Mouse (Mus musculus): ENCODE results near the gene Nrxn3. TPM values are rescaled to one million over a fixed set of nuclear protein-coding genes. Genes with fewer than 3 reads are reported as not detected.
A peak's percentile ranks its signal among the peaks of the same experiment; 100 is the strongest.

Gene Nrxn3
- polyA plus RNA-seq, 1 experiment from 2014 or later, result 16.9 TPM

DNA sequence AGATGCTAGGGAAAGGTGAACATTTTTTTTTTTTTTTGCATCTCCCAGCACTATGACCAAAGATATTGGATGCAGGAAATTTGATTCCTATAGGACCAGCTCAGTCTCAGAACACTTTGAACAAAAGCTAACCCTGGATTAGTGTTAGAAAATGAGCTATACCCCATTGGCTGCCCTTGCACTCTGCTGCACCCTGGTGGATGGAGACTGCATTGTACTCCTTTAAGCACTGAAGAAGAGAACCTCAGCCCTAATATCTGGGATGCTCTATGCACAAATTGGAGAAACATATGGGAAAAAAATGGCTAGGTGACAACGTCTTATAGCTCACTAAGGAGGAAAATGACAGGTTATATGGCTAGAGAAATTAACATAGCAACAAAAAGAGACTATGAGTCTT lies 589.9 kb downstream of the Nrxn3 start:
- H3K9me3 ChIP-seq (ENCODE audit: control insufficient read depth, low read length), result no peaks in the 10 kb centered on the region
- ATAC-seq (ENCODE audit: low FRiP score), result no peak
- DNase-seq (ENCODE audit: low spot score, missing footprints), result peak; percentile 85
- no peak overlapping the region for H3K4me2 ChIP-seq
- H3K4me1 ChIP-seq (ENCODE audit: control insufficient read depth, insufficient read depth, low read length), result no peaks in the 10 kb centered on the region
- WGBS, result 24% methylated on average over 1 of the region's 1 CpGs
- no peaks in the 10 kb centered on the region for H3K36me3 ChIP-seq (ENCODE audit: control insufficient read depth, insufficient read depth, low read length)
- no peak overlapping the region for H3K9ac ChIP-seq (ENCODE audit: low read length)
- H3K27ac ChIP-seq (ENCODE audit: low read depth, low read length), result no peak overlapping the region
- H3K4me3 ChIP-seq (ENCODE audit: low read depth, low read length), result no peak overlapping the region
- H3K27me3 ChIP-seq (ENCODE audit: control insufficient read depth, insufficient read depth, low read length), result no peaks in the 10 kb centered on the region

DNA sequence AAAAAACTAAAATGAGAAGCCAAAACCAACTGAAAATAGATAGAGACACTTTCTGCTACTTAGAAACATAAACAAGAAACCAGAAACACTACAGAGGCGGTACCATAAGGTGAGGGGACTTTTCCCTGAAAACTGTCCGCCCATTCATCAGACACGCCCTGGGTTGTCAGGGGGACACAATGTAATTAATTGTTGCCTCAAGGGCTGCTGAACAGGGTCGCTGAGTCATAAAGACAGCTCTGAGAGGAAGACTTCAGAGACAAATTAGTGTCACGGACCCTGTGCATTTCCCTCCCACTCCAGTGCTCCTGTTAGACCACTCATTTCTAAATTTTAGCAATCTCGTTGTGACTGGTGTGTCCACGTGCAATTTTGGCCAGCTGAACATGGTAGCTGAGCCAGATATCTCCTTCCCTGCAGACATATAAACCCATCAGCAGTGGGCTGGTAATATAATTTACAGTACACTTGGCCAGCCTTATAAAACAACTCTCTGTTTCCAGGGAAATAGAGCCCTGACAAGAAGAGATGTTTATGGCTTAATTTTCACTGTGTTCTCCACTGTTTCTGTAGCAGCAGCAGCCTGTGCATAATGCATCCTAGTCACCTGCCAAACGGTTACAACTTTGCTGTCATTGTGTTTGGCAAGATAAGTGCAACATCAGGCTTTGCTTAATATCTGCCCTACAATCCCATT lies 603.3 kb downstream of the Nrxn3 start:
- Histone ChIP-seq H3K27ac (ENCODE audit: low read depth, low read length) (no peak overlapping the region), H3K9me3 (ENCODE audit: control insufficient read depth, low read length) (no peaks in the 10 kb centered on the region), H3K9ac (ENCODE audit: low read length) (no peak overlapping the region), H3K4me1 (ENCODE audit: control insufficient read depth, insufficient read depth, low read length) (no peaks in the 10 kb centered on the region), H3K36me3 (ENCODE audit: control insufficient read depth, insufficient read depth, low read length) (no peaks in the 10 kb centered on the region), H3K4me2 (no peak overlapping the region), H3K27me3 (ENCODE audit: control insufficient read depth, insufficient read depth, low read length) (no peaks in the 10 kb centered on the region), H3K4me3 (ENCODE audit: low read depth, low read length) (no peak overlapping the region)
- ATAC-seq (ENCODE audit: low FRiP score), result no peak
- WGBS, result 61% methylated on average over 8 of the region's 8 CpGs
- no peak for DNase-seq (ENCODE audit: low spot score, missing footprints)

DNA sequence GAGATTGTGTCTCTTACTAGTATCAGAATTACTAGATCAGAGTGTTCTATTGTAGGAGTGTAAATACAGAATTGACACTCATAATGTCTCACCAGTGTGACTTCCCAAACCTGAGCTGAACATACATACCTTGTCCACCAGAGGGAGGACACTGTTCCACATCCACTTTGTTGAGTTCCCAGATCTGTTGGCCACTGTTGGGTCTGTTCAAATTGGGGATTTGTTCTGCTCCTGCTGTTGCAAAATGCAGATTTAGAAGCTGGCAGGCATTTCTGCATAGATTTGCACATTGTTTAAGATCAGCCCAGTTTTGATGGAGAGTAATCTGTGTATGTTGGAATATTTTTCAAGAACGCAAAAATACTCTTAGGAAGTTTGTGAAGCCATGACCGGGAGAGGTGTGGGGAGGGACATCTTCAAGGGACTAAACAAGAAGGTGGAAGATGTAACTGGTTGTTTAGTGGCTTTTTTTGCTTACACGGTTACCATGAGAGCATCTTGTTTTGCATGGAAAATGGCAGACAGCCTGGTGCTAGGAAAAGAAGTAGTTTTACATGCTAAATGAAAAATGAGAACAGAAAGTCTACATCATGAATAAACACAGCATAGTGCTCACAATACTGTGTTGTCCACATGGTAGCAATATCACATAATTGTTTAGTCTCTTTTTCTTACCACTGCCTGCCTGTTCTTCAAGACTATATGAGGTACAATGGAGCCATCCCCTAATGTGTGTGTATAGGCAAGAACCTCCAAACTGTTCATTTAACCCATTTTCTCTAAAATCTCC lies 609.0 kb downstream of the Nrxn3 start:
- Histone ChIP-seq H3K4me2 (no peak overlapping the region), H3K9me3 (ENCODE audit: control insufficient read depth, low read length) (no peaks in the 10 kb centered on the region), H3K4me3 (ENCODE audit: low read depth, low read length) (no peak overlapping the region), H3K4me1 (ENCODE audit: control insufficient read depth, insufficient read depth, low read length) (no peaks in the 10 kb centered on the region), H3K36me3 (ENCODE audit: control insufficient read depth, insufficient read depth, low read length) (no peaks in the 10 kb centered on the region), H3K27me3 (ENCODE audit: control insufficient read depth, insufficient read depth, low read length) (no peaks in the 10 kb centered on the region), H3K9ac (ENCODE audit: low read length) (no peak overlapping the region), H3K27ac (ENCODE audit: low read depth, low read length) (no peak overlapping the region)
- WGBS, result 86% methylated on average over 3 of the region's 3 CpGs
- DNase-seq (ENCODE audit: low spot score, missing footprints), result no peak
- no peak for ATAC-seq (ENCODE audit: low FRiP score)

DNA sequence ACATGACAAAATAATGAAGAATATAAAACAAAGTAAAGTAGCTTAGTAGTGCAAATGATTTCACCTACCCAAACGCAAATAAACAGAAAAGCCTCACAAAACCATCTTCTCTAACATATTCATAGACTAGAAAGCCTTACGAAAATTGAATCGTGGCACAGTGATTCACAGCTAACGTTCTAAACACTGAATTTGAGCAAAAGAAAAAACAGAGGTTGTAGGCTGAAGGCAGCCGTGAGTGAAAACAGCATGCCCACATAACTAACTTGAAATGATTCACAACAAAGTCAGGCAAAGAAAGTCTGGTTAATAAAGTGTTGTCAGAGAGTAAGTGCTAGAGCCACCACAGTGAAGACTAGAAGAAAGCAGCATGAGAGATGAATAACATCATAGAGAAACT lies 610.8 kb downstream of the Nrxn3 start:
- Histone ChIP-seq H3K27ac (ENCODE audit: low read depth, low read length) (no peak overlapping the region), H3K4me1 (ENCODE audit: control insufficient read depth, insufficient read depth, low read length) (no peaks in the 10 kb centered on the region), H3K4me2 (no peak overlapping the region), H3K9ac (ENCODE audit: low read length) (no peak overlapping the region), H3K27me3 (ENCODE audit: control insufficient read depth, insufficient read depth, low read length) (no peaks in the 10 kb centered on the region), H3K4me3 (ENCODE audit: low read depth, low read length) (no peak overlapping the region), H3K9me3 (ENCODE audit: control insufficient read depth, low read length) (no peaks in the 10 kb centered on the region), H3K36me3 (ENCODE audit: control insufficient read depth, insufficient read depth, low read length) (no peaks in the 10 kb centered on the region)
- DNase-seq (ENCODE audit: low spot score, missing footprints), result no peak
- 86% methylated on average over 5 of the region's 5 CpGs for WGBS
- ATAC-seq (ENCODE audit: low FRiP score), result no peak

DNA sequence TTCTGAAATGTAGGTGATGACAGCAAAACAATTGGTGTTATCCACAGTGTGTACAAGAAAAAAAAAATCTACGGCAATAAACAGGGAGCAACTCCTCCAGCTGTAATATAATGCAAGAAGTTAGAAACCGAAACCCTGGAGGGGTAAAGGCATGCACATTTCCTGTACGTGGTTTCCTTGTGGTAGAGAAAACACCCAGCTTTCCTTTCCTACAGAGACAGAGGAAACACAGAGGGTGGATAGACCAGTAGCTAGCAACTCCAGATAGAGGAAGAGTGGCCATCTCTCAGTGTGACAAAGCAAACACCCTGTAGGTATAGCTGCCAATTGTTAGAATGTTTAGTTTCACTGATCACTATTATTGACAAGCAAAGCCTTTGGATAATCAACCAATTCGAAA lies 642.2 kb downstream of the Nrxn3 start:
- Histone ChIP-seq H3K9ac (ENCODE audit: low read length) (no peak overlapping the region), H3K27ac (ENCODE audit: low read depth, low read length) (no peak overlapping the region), H3K27me3 (ENCODE audit: control insufficient read depth, insufficient read depth, low read length) (no peaks in the 10 kb centered on the region), H3K4me2 (no peak overlapping the region), H3K9me3 (ENCODE audit: control insufficient read depth, low read length) (no peaks in the 10 kb centered on the region), H3K4me3 (ENCODE audit: low read depth, low read length) (no peak overlapping the region), H3K4me1 (ENCODE audit: control insufficient read depth, insufficient read depth, low read length) (no peaks in the 10 kb centered on the region), H3K36me3 (ENCODE audit: control insufficient read depth, insufficient read depth, low read length) (no peaks in the 10 kb centered on the region)
- DNase-seq (ENCODE audit: low spot score, missing footprints) (no peak), ATAC-seq (ENCODE audit: low FRiP score) (no peak)
- WGBS, result 82% methylated on average over 4 of the region's 4 CpGs

DNA sequence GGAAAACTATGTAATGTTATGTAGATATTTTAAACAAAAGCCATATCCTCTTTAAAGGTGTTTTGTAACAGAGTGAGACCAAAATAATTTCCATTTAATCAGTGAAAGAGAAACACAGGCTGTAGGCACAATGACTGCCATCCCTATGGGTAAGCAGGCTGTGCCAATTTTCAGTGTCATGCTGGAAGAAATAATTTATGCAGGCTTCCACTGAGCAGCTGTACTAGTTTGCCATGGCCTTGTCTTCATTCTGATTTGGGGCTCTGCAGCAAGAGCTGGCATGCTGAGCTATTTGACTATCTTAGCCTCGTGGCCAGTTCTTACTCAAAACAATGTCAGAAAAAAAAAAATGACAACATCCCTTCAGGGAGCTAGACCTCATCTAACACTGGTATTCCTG lies 647.3 kb downstream of the Nrxn3 start:
- no peaks in the 10 kb centered on the region for H3K9me3 ChIP-seq (ENCODE audit: control insufficient read depth, low read length)
- ATAC-seq (ENCODE audit: low FRiP score) (no peak), DNase-seq (ENCODE audit: low spot score, missing footprints) (no peak)
- H3K27ac ChIP-seq (ENCODE audit: low read depth, low read length), result no peak overlapping the region
- no peak overlapping the region for H3K4me3 ChIP-seq (ENCODE audit: low read depth, low read length)
- H3K9ac ChIP-seq (ENCODE audit: low read length), result no peak overlapping the region
- no peaks in the 10 kb centered on the region for H3K36me3 ChIP-seq (ENCODE audit: control insufficient read depth, insufficient read depth, low read length)
- H3K27me3 ChIP-seq (ENCODE audit: control insufficient read depth, insufficient read depth, low read length), result no peaks in the 10 kb centered on the region
- H3K4me1 ChIP-seq (ENCODE audit: control insufficient read depth, insufficient read depth, low read length), result no peaks in the 10 kb centered on the region
- no peak overlapping the region for H3K4me2 ChIP-seq
- 47% methylated on average over 1 of the region's 1 CpGs for WGBS

DNA sequence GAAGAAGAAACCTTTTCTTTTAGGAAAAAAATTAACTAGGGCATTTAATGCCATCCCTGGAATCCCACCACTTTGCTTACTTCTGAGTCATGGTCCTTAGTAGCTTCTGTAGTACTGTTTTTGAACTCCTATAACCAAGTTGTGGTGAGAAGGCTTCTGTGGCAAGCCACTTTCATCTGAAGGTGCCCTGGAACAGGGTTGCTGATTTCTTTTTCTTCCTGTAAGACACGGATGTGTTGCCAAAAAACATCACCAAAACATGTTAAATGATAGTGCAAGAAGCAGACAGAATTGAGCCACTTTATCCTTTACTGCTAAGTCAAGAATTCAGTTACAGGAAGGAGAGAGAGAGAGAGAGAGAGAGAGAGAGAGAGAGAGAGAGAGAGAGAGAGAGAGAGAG lies 653.9 kb downstream of the Nrxn3 start:
- 76% methylated on average over 1 of the region's 1 CpGs for WGBS

DNA sequence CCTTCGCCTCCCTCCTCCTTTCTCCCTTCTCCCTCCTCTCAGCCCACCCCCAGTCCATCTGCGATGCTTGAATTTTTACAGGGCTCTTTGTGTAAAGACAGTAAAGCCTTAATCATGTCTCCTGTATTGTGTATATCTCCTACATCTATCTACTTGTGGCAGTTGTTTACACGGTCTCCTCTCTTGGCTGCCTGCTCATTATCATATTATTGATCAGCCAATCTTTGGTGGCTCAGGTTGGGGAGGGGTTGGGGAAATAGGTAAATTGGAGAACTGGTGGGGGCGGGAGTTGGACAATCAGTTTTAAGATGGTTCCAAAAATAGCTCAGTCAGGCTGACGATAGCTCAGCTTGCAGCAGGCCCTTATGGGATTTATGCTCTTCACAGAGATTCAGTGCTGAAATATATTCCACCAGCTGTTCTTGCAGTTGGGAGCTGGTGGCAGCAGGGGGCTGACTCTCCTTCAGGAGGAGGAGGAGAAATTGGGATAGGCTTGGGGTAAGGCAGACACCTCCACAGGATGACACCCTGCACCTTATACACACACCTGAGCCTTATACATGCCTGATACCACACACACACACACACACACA lies 654.5 kb downstream of the Nrxn3 start:
- Histone ChIP-seq H3K4me3 (ENCODE audit: low read depth, low read length) (no peak overlapping the region), H3K9me3 (ENCODE audit: control insufficient read depth, low read length) (no peaks in the 10 kb centered on the region), H3K27me3 (ENCODE audit: control insufficient read depth, insufficient read depth, low read length) (no peaks in the 10 kb centered on the region), H3K36me3 (ENCODE audit: control insufficient read depth, insufficient read depth, low read length) (no peaks in the 10 kb centered on the region), H3K4me2 (no peak overlapping the region), H3K27ac (ENCODE audit: low read depth, low read length) (no peak overlapping the region), H3K9ac (ENCODE audit: low read length) (no peak overlapping the region), H3K4me1 (ENCODE audit: control insufficient read depth, insufficient read depth, low read length) (no peaks in the 10 kb centered on the region)
- DNase-seq (ENCODE audit: low spot score, missing footprints), result no peak
- 70% methylated on average over 5 of the region's 5 CpGs for WGBS
- ATAC-seq (ENCODE audit: low FRiP score), result peak; percentile 67; the same call in 1 of the 2 replicates

More for the DNA sequence above, 653.9 kb downstream of the Nrxn3 start:
- Histone ChIP-seq H3K9ac (ENCODE audit: low read length) (no peak overlapping the region), H3K27me3 (ENCODE audit: control insufficient read depth, insufficient read depth, low read length) (no peaks in the 10 kb centered on the region), H3K4me3 (ENCODE audit: low read depth, low read length) (no peak overlapping the region), H3K9me3 (ENCODE audit: control insufficient read depth, low read length) (no peaks in the 10 kb centered on the region), H3K36me3 (ENCODE audit: control insufficient read depth, insufficient read depth, low read length) (no peaks in the 10 kb centered on the region), H3K4me2 (no peak overlapping the region), H3K27ac (ENCODE audit: low read depth, low read length) (no peak overlapping the region), H3K4me1 (ENCODE audit: control insufficient read depth, insufficient read depth, low read length) (no peaks in the 10 kb centered on the region)
- DNase-seq (ENCODE audit: low spot score, missing footprints), result no peak
- ATAC-seq (ENCODE audit: low FRiP score), result no peak

DNA sequence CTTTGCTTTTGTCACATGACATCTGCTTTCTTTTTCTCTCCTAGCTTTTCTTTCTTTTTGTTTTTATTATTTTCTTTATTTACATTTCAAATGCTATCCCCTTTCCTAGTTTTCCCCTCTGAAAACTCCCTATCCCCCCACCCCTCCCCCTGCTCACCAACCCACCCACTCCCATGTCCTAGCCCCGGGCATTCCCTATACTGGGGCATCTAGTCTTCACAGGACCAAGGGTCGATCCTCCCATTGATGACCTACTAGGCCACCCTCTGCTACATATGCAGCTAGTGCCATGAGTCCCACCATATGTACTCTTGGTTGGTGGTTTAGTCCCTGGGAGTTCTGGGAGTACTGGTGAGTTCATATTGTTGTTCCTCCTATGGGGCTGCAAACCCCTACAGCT lies 655.0 kb downstream of the Nrxn3 start:
- 91% methylated on average over 2 of the region's 2 CpGs for WGBS
- Histone ChIP-seq H3K27ac (ENCODE audit: low read depth, low read length) (no peak overlapping the region), H3K9ac (ENCODE audit: low read length) (no peak overlapping the region), H3K4me3 (ENCODE audit: low read depth, low read length) (no peak overlapping the region), H3K9me3 (ENCODE audit: control insufficient read depth, low read length) (no peaks in the 10 kb centered on the region), H3K4me2 (no peak overlapping the region), H3K27me3 (ENCODE audit: control insufficient read depth, insufficient read depth, low read length) (no peaks in the 10 kb centered on the region), H3K4me1 (ENCODE audit: control insufficient read depth, insufficient read depth, low read length) (no peaks in the 10 kb centered on the region), H3K36me3 (ENCODE audit: control insufficient read depth, insufficient read depth, low read length) (no peaks in the 10 kb centered on the region)
- ATAC-seq (ENCODE audit: low FRiP score) (no peak), DNase-seq (ENCODE audit: low spot score, missing footprints) (no peak)

Data from midbrain, embryonic 11.5 days (tissue).